Mouse (Mus musculus) thymus, adult 2 months (tissue): ENCODE measurements around the gene Fcgr3.
"Not testable (repeated sequence)": the region's sequence is repeated elsewhere in the genome, so short reads cannot be mapped to it uniquely, and the experiment has no call there.

Experiments used
- CTCF ChIP-seq: fragments of 200-500 bp; IDR thresholded peaks from 2 replicates; pipeline ENCODE4 v1.5.1; 2012; ENCODE audit warnings: mild to moderate bottlenecking, control low read depth, low read length, moderate library complexity, borderline replicate concordance; ENCODE audit not compliant: control insufficient read depth, poor library complexity, insufficient read depth; ENCODE audit errors: extremely low read depth
- POLR2A ChIP-seq: fragments of 200-500 bp; IDR thresholded peaks from 2 replicates; pipeline ENCODE4 v1.6.1; 2012; ENCODE audit warnings: mild to moderate bottlenecking, low read length, control low read depth, moderate library complexity; ENCODE audit not compliant: control insufficient read depth, poor library complexity, insufficient read depth; ENCODE audit errors: extremely low read depth

- not testable (repeated sequence) for TF ChIP-seq CTCF, POLR2A
Measured at GRCm38 (mm10) chr1:171078419-171078818, 13.7 kb upstream of the Fcgr3 start.
